Mouse (Mus musculus): Measurements from ENCODE around the gene Clec4b1. TPM values are rescaled to one million over a fixed set of nuclear protein-coding genes. Genes with fewer than 3 reads are reported as not detected.
"Not testable (repeated sequence)": the region's sequence is repeated elsewhere in the genome, so short reads cannot be mapped to it uniquely, and the experiment has no call there.

Gene Clec4b1
- polyA plus RNA-seq (2014; fragmentation: Nextera tagmentation; extraction: Ambion mirVana), result not detected in 2 replicates

DNA sequence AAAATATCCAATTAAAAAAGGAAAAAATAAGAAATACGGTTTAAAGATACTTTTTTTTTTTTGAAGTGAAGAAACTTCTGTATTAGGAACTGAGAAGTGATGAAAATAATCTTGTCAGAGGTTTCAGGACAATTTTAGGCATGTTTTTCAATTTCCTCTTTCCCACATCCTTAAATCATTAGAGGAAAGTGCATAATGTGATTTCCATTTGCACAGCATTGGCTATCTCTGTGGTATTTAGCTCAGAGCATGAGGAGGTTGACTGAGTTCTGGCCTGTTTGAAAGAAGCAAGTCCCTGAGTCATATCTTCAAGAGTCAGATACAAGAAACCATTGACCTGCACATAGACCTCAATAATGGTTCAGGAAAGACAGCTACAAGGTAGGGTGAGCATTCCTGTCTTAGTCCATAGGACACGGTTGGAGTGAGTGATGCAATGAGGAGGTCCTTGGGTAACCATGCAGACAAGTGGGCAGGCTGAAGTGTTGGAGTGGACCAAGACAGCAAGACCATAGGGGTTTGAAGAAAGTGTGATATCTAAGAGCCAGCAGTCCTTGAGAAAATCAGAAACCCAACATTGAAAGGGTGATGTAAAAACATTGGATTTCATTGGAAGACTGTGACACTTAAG, at the start of gene Clec4b1:
Gene Clec4b1, plus strand, starts transcription at position 221 of the 631 bp plus-strand sequence.
- H3K4me2 ChIP-seq (replicated peaks; ENCODE audit: low read depth, low read length), result no peak within 1 kb of the TSS
- WGBS, result 85% methylated on average over 2 of the region's 2 CpGs
- H3K4me1 ChIP-seq (replicated peaks; ENCODE audit: control insufficient read depth, insufficient read depth, low read length), result no peaks in the 10 kb centered on the region

DNA sequence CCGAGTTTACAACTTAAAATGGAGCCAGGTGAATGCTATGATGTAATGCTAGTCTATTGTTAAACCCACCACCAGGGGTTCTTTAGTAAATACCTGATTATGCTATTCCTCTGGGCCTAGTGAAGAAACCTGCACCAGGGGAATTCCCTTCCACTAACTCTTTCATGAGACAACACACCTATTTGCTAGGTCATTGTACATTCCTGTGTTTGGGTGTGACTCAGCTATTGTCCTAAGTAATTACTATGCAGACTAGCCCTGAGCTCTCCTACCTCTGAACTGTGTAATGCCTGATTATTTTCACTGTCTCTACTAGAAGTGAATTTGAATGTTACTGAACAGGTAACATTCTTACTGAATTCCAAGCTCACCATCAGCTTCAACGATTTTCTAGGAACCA, 45.1 kb upstream of the Clec4b1 start:
- 75% methylated on average over 2 of the region's 2 CpGs for WGBS
- not testable (repeated sequence) for ATAC-seq (ENCODE audit: low FRiP score)

More for the DNA sequence above, at the start of gene Clec4b1:
- Histone ChIP-seq H3K9me3 (ENCODE audit: control insufficient read depth, low read length) (no peaks in the 10 kb centered on the region), H3K27me3 (ENCODE audit: control insufficient read depth, insufficient read depth, low read length) (no peaks in the 10 kb centered on the region), H3K36me3 (ENCODE audit: control insufficient read depth, insufficient read depth, low read length) (no peaks in the 10 kb centered on the region), H3K4me3 (ENCODE audit: low read depth, low read length) (no peak within 1 kb of the TSS), H3K9ac (ENCODE audit: low read depth, low read length) (no peak within 1 kb of the TSS), H3K27ac (ENCODE audit: low read depth, low read length) (no peak within 1 kb of the TSS)
- ATAC-seq (ENCODE audit: low FRiP score) (no peak), DNase-seq (ENCODE audit: low spot score) (no peak)

GRCm38 (mm10) chr6:123005591-123005990, 44.2 kb upstream of the Clec4b1 start:
- Histone ChIP-seq H3K36me3 (ENCODE audit: control insufficient read depth, insufficient read depth, low read length) (no peaks in the 10 kb centered on the region), H3K4me2 (replicated peaks; ENCODE audit: low read depth, low read length) (no peak overlapping the region), H3K9ac (ENCODE audit: low read depth, low read length) (no peak overlapping the region), H3K27ac (ENCODE audit: low read depth, low read length) (no peak overlapping the region), H3K27me3 (ENCODE audit: control insufficient read depth, insufficient read depth, low read length) (no peaks in the 10 kb centered on the region), H3K4me1 (replicated peaks; ENCODE audit: control insufficient read depth, insufficient read depth, low read length) (no peaks in the 10 kb centered on the region), H3K9me3 (ENCODE audit: control insufficient read depth, low read length) (no peaks in the 10 kb centered on the region), H3K4me3 (ENCODE audit: low read depth, low read length) (no peak overlapping the region)
- DNase-seq (ENCODE audit: low spot score), result no peak
- ATAC-seq (ENCODE audit: low FRiP score), result no peak
- WGBS, result 68% methylated on average over 1 of the region's 1 CpGs

More for the DNA sequence above, 45.1 kb upstream of the Clec4b1 start:
- H3K36me3 ChIP-seq (ENCODE audit: control insufficient read depth, insufficient read depth, low read length); H3K4me1 ChIP-seq (replicated peaks; ENCODE audit: control insufficient read depth, insufficient read depth, low read length); H3K9ac ChIP-seq (ENCODE audit: low read depth, low read length); H3K27me3 ChIP-seq (ENCODE audit: control insufficient read depth, insufficient read depth, low read length); DNase-seq (ENCODE audit: low spot score); H3K4me2 ChIP-seq (replicated peaks; ENCODE audit: low read depth, low read length); H3K9me3 ChIP-seq (ENCODE audit: control insufficient read depth, low read length); H3K4me3 ChIP-seq (ENCODE audit: low read depth, low read length); H3K27ac ChIP-seq (ENCODE audit: low read depth, low read length): not testable (repeated sequence)

GRCm38 (mm10) chr6:123095125-123095843, 45.5 kb downstream of the Clec4b1 start:
- no peak overlapping the region for H3K4me2 ChIP-seq (replicated peaks; ENCODE audit: low read depth, low read length)
- no peaks in the 10 kb centered on the region for H3K36me3 ChIP-seq (ENCODE audit: control insufficient read depth, insufficient read depth, low read length)
- no peak overlapping the region for H3K4me3 ChIP-seq (ENCODE audit: low read depth, low read length)
- ATAC-seq (ENCODE audit: low FRiP score) (no peak), DNase-seq (ENCODE audit: low spot score) (no peak)
- H3K27me3 ChIP-seq (ENCODE audit: control insufficient read depth, insufficient read depth, low read length), result no peaks in the 10 kb centered on the region
- no peak overlapping the region for H3K9ac ChIP-seq (ENCODE audit: low read depth, low read length)
- no peaks in the 10 kb centered on the region for H3K4me1 ChIP-seq (replicated peaks; ENCODE audit: control insufficient read depth, insufficient read depth, low read length)
- WGBS, result 90% methylated on average over 4 of the region's 4 CpGs
- H3K27ac ChIP-seq (ENCODE audit: low read depth, low read length), result no peak overlapping the region
- H3K9me3 ChIP-seq (ENCODE audit: control insufficient read depth, low read length), result no peaks in the 10 kb centered on the region

DNA sequence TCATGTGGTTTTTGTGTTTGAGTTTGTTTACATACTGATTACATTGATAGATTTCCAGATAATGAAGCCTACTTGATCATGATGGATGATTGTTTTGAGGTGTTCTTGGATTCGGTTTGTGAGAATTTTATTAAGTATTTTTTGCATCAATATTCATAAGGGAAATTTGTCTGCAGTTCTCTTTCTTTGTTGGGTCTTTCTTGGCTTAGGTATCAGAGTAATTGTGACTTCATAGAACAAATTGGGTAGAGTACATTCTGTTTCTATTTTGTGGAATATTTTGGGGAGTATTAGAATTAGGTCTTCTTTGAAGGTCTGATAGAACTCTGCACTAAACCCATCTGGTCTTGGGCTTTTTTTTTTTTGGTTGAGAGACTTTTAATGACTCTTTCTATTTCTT, 56.4 kb downstream of the Clec4b1 start, which contains the start of gene Clec4a2:
Gene Clec4a2, plus strand, starts transcription at position 301 of the 400 bp plus-strand sequence.
- WGBS, result 49% methylated on average over 1 of the region's 1 CpGs
- not testable (repeated sequence) for H3K4me2 ChIP-seq (replicated peaks; ENCODE audit: low read depth, low read length); H3K27me3 ChIP-seq (ENCODE audit: control insufficient read depth, insufficient read depth, low read length); H3K4me1 ChIP-seq (replicated peaks; ENCODE audit: control insufficient read depth, insufficient read depth, low read length); ATAC-seq (ENCODE audit: low FRiP score); DNase-seq (ENCODE audit: low spot score); H3K36me3 ChIP-seq (ENCODE audit: control insufficient read depth, insufficient read depth, low read length); H3K27ac ChIP-seq (ENCODE audit: low read depth, low read length); H3K4me3 ChIP-seq (ENCODE audit: low read depth, low read length); H3K9ac ChIP-seq (ENCODE audit: low read depth, low read length); H3K9me3 ChIP-seq (ENCODE audit: control insufficient read depth, low read length)

Other genes with a start within 250 kb of the Clec4b1 start
- 23.5 and 29.2 TPM in 2 replicates for gene Slc2a3, start 248.3 kb upstream of the Clec4b1 start, polyA plus RNA-seq (2014; fragmentation: Nextera tagmentation; extraction: Ambion mirVana)
- 3.0 and 4.0 TPM in 2 replicates for gene Foxj2, start 230.0 kb upstream of the Clec4b1 start, polyA plus RNA-seq (2014; fragmentation: Nextera tagmentation; extraction: Ambion mirVana)
- 1.8 and 2.0 TPM in 2 replicates for gene C3ar1, start 193.8 kb upstream of the Clec4b1 start, polyA plus RNA-seq (2014; fragmentation: Nextera tagmentation; extraction: Ambion mirVana)
- gene Necap1, start 175.5 kb upstream of the Clec4b1 start, polyA plus RNA-seq (2014; fragmentation: Nextera tagmentation; extraction: Ambion mirVana), result 78.4 and 82.3 TPM in 2 replicates
- 1.7 and 2.0 TPM in 2 replicates for gene Clec4a1, start 128.1 kb upstream of the Clec4b1 start, polyA plus RNA-seq (2014; fragmentation: Nextera tagmentation; extraction: Ambion mirVana)
- gene Clec4a3, start 97.4 kb upstream of the Clec4b1 start, polyA plus RNA-seq (2014; fragmentation: Nextera tagmentation; extraction: Ambion mirVana), result 0.63 and 0.81 TPM in 2 replicates
- not detected in 2 replicates for gene Clec4a4, start 59.6 kb upstream of the Clec4b1 start, polyA plus RNA-seq (2014; fragmentation: Nextera tagmentation; extraction: Ambion mirVana)
- 0.74 and 1.5 TPM in 2 replicates for gene Clec4a2, start 56.5 kb downstream of the Clec4b1 start, polyA plus RNA-seq (2014; fragmentation: Nextera tagmentation; extraction: Ambion mirVana)
- not detected in 2 replicates for gene Clec4b2, start 122.9 kb downstream of the Clec4b1 start, polyA plus RNA-seq (2014; fragmentation: Nextera tagmentation; extraction: Ambion mirVana)
- gene Clec4n, start 179.9 kb downstream of the Clec4b1 start, polyA plus RNA-seq (2014; fragmentation: Nextera tagmentation; extraction: Ambion mirVana), result 0.20 and 1.0 TPM in 2 replicates
- gene Clec4d, start 212.1 kb downstream of the Clec4b1 start, polyA plus RNA-seq (2014; fragmentation: Nextera tagmentation; extraction: Ambion mirVana), result not detected in 2 replicates
- not detected in 2 replicates for gene Clec4e, start 239.9 kb downstream of the Clec4b1 start, polyA plus RNA-seq (2014; fragmentation: Nextera tagmentation; extraction: Ambion mirVana)

Data from hindbrain, embryonic 11.5 days (tissue).